In genomic region chr1:58973366-58974221, GRCm38 (mm10) we compare ENCODE assay signal across 8 mouse cellular contexts. TPM values are rescaled to one million over a fixed set of nuclear protein-coding genes. Genes with fewer than 3 reads are reported as not detected.
DNase-seq lines count a peak whose midpoint lies in the region; ATAC-seq and TF ChIP-seq lines count a peak whose summit lies in the region.

Trak2 (minus strand) TSS chr1:58973430.
Stradb (plus strand) TSS chr1:58973522.

- TF ChIP-seq EP300 in liver, embryonic 14.5 days (IDR thresholded peaks at IDR 0.05; ENCODE audit: low read depth), result peak; percentile 14; the same call in 1 of the 2 replicates
- peak; percentile 70 for TF ChIP-seq EP300 in stomach, postnatal 0 days (optimal IDR thresholded peaks at IDR 0.05)

- peaks cover 48% of the 10 kb centered on the region for H3K4me1 ChIP-seq in forebrain, embryonic 10.5 days
- peaks cover 37% of the 10 kb centered on the region for H3K4me1 ChIP-seq in heart, embryonic 15.5 days (replicated peaks)
- H3K4me1 ChIP-seq in liver, embryonic 14.5 days (replicated peaks; ENCODE audit: control insufficient read depth in 2 of 2, insufficient read depth in 2 of 2, low read length in 1 of 2), result peaks cover 20 to 25% of the 10 kb centered on the region in 2 experiments
- H3K4me1 ChIP-seq in neural tube, embryonic 11.5 days (ENCODE audit: control insufficient read depth, insufficient read depth, low read length), result peaks cover 7% of the 10 kb centered on the region; the same call in 1 of the 2 replicates
- no peaks in the 10 kb centered on the region for H3K4me1 ChIP-seq in stomach, postnatal 0 days (replicated peaks; ENCODE audit: control insufficient read depth, insufficient read depth)

- H3K4me2 ChIP-seq in heart, embryonic 15.5 days, result peak within 1 kb of the TSS; percentile 85
- peak within 1 kb of the TSS; percentile 90 for H3K4me2 ChIP-seq in liver, embryonic 14.5 days (ENCODE audit: low read depth)
- H3K4me2 ChIP-seq in neural tube, embryonic 11.5 days (ENCODE audit: low read depth), result peak within 1 kb of the TSS; percentile 68
- H3K4me2 ChIP-seq in stomach, postnatal 0 days (replicated peaks; ENCODE audit: low read depth), result peak within 1 kb of the TSS; percentile 90

- H3K27me3 ChIP-seq in forebrain, embryonic 10.5 days (ENCODE audit: poor library complexity, severe bottlenecking), result peaks cover 12% of the 10 kb centered on the region; the same call in 1 of the 2 replicates
- H3K27me3 ChIP-seq in heart, embryonic 15.5 days, result no peaks in the 10 kb centered on the region
- no peaks in the 10 kb centered on the region for H3K27me3 ChIP-seq in liver, embryonic 14.5 days (ENCODE audit: control insufficient read depth, insufficient read depth, low read length)
- H3K27me3 ChIP-seq in neural tube, embryonic 11.5 days (ENCODE audit: control insufficient read depth, insufficient read depth, low read length), result no peaks in the 10 kb centered on the region
- no peaks in the 10 kb centered on the region for H3K27me3 ChIP-seq in stomach, postnatal 0 days (ENCODE audit: control insufficient read depth, insufficient read depth, low read length)

- peak within 1 kb of the TSS; percentile 94 for H3K9ac ChIP-seq in heart, embryonic 15.5 days
- peak within 1 kb of the TSS; percentile 89 for H3K9ac ChIP-seq in liver, embryonic 14.5 days (replicated peaks)
- peak within 1 kb of the TSS; percentile 88 for H3K9ac ChIP-seq in neural tube, embryonic 11.5 days (ENCODE audit: low read length)
- H3K9ac ChIP-seq in stomach, postnatal 0 days (ENCODE audit: low read length), result peak within 1 kb of the TSS; percentile 91

- H3K27ac ChIP-seq in forebrain, embryonic 10.5 days, result peak within 1 kb of the TSS; percentile 88
- peak within 1 kb of the TSS; percentile 84 for H3K27ac ChIP-seq in heart, embryonic 15.5 days
- H3K27ac ChIP-seq in liver, embryonic 14.5 days, result peak within 1 kb of the TSS; percentile 89
- H3K27ac ChIP-seq in neural tube, embryonic 11.5 days (ENCODE audit: low read depth, low read length), result peak within 1 kb of the TSS; percentile 70
- H3K27ac ChIP-seq in stomach, postnatal 0 days (replicated peaks), result peak within 1 kb of the TSS; percentile 92

- TF ChIP-seq CTCF in liver, embryonic 14.5 days (IDR thresholded peaks at IDR 0.05; ENCODE audit: low read depth), result peak; percentile 1; the same call in 1 of the 2 replicates
- no peak for TF ChIP-seq CTCF in stomach, postnatal 0 days (IDR thresholded peaks at IDR 0.05; ENCODE audit: low read depth)

- under 1% methylated on average over 67 of the region's 69 CpGs for WGBS in forebrain, embryonic 10.5 days
- under 1% methylated on average over 68 of the region's 69 CpGs for WGBS in heart, embryonic 15.5 days
- WGBS in liver, embryonic 14.5 days (ENCODE audit: insufficient replicate concordance), result under 1% methylated on average over 69 of the region's 69 CpGs
- under 1% methylated on average over 68 of the region's 69 CpGs for WGBS in neural tube, embryonic 11.5 days
- 0% methylated on average over 49 of the region's 69 CpGs for WGBS in stomach, postnatal 0 days

- H3K4me3 ChIP-seq in forebrain, embryonic 10.5 days, result peak within 1 kb of the TSS; percentile 88
- peak within 1 kb of the TSS; percentile 95 for H3K4me3 ChIP-seq in heart, embryonic 15.5 days
- H3K4me3 ChIP-seq in liver, embryonic 14.5 days (ENCODE audit: insufficient read depth in 1 of 2, low read depth in 2 of 2, low read length in 2 of 2), result peak within 1 kb of the TSS; percentile 89 to 92
- H3K4me3 ChIP-seq in neural tube, embryonic 11.5 days (ENCODE audit: low read depth, low read length), result peak within 1 kb of the TSS; percentile 82
- H3K4me3 ChIP-seq in stomach, postnatal 0 days (ENCODE audit: low read depth, low read length), result peak within 1 kb of the TSS; percentile 88

- DNase-seq in c-Kit-negative CD71-positive TER-119-positive erythroid progenitor cells, embryonic 14.5 days (ENCODE audit: low read depth, low spot score), result peak; percentile 89
- peak; percentile 93 for DNase-seq in forebrain, embryonic 10.5 days (ENCODE audit: extremely low spot score, low spot score)
- peak; percentile 96 to 98 for DNase-seq in kidney, postnatal 25 days
- peak; percentile 92 to 94 (median 93) for DNase-seq in liver, embryonic 14.5 days (ENCODE audit: low read depth in 3 of 3, low spot score in 3 of 3)
- peak; percentile 96 for DNase-seq in neural tube, embryonic 11.5 days (ENCODE audit: low spot score)
- DNase-seq in stomach, postnatal 0 days (ENCODE audit: low spot score), result peak; percentile 95

- peak; percentile 94 for ATAC-seq in CD4-positive, CD25-positive, alpha-beta regulatory T cell, adult 4 months
- ATAC-seq in heart, embryonic 15.5 days (replicated peaks; ENCODE audit: insufficient number of reproducible peaks, insufficient read depth, low FRiP score, low read depth), result peak; percentile 97
- ATAC-seq in liver, embryonic 14.5 days (ENCODE audit: insufficient read depth), result peak; percentile 91
- ATAC-seq in neural tube, embryonic 11.5 days (ENCODE audit: insufficient read depth, low FRiP score, low TSS enrichment), result peak; percentile 95
- ATAC-seq in stomach, postnatal 0 days (ENCODE audit: low FRiP score, low TSS enrichment), result peak; percentile 97

- no peaks in the 10 kb centered on the region for H3K9me3 ChIP-seq in forebrain, embryonic 10.5 days
- no peaks in the 10 kb centered on the region for H3K9me3 ChIP-seq in heart, embryonic 15.5 days (replicated peaks)
- H3K9me3 ChIP-seq in liver, embryonic 14.5 days (ENCODE audit: control insufficient read depth, low read length), result no peaks in the 10 kb centered on the region
- H3K9me3 ChIP-seq in neural tube, embryonic 11.5 days (ENCODE audit: control insufficient read depth, low read length), result no peaks in the 10 kb centered on the region
- H3K9me3 ChIP-seq in stomach, postnatal 0 days (ENCODE audit: control insufficient read depth, low read length), result no peaks in the 10 kb centered on the region

- H3K36me3 ChIP-seq in forebrain, embryonic 10.5 days (replicated peaks), result no peaks in the 10 kb centered on the region
- no peaks in the 10 kb centered on the region for H3K36me3 ChIP-seq in heart, embryonic 15.5 days
- H3K36me3 ChIP-seq in liver, embryonic 14.5 days (replicated peaks; ENCODE audit: control insufficient read depth, insufficient read depth, low read depth), result peaks cover 37% of the 10 kb centered on the region
- H3K36me3 ChIP-seq in neural tube, embryonic 11.5 days (ENCODE audit: control insufficient read depth, insufficient read depth, low read length), result no peaks in the 10 kb centered on the region
- H3K36me3 ChIP-seq in stomach, postnatal 0 days (ENCODE audit: control insufficient read depth, insufficient read depth, low read length), result no peaks in the 10 kb centered on the region

RNA-seq across cellular contexts. Expression of gene Trak2, which starts in this region (rescaled TPM):
- polyA plus RNA-seq in CD4-positive, CD25-positive, alpha-beta regulatory T cell, adult 4 months (2017; shearing (Covaris generic)), result 10 to 100 TPM; 23.7 to 26.1 TPM
- 7.5 and 8.6 TPM in 2 replicates for polyA plus RNA-seq in forebrain, embryonic 10.5 days (2016; fragmentation: Nextera tagmentation; extraction: Ambion mirVana)
- polyA plus RNA-seq in heart, embryonic 15.5 days (2015; fragmentation: Nextera tagmentation; extraction: Ambion mirVana), result 27.8 and 29.6 TPM in 2 replicates
- polyA plus RNA-seq in liver, embryonic 14.5 days (2012; rRNA removed), result 47.7 and 51.2 TPM in 2 replicates
- polyA plus RNA-seq in liver, embryonic 14.5 days (2014; fragmentation: Nextera tagmentation; extraction: Ambion mirVana), result 43.1 and 52.4 TPM in 2 replicates
- polyA plus RNA-seq in neural tube, embryonic 11.5 days (2014; fragmentation: Nextera tagmentation; extraction: Ambion mirVana), result 13.7 and 14.0 TPM in 2 replicates
- polyA plus RNA-seq in stomach, postnatal 0 days (2015; fragmentation: Nextera tagmentation; extraction: Ambion mirVana), result 7.3 and 8.7 TPM in 2 replicates

RNA-seq across cellular contexts. Expression of gene Stradb, which starts in this region (rescaled TPM):
- polyA plus RNA-seq in CD4-positive, CD25-positive, alpha-beta regulatory T cell, adult 4 months (2017; shearing (Covaris generic)), result 10 to 100 TPM; 12.1 to 13.0 TPM
- polyA plus RNA-seq in forebrain, embryonic 10.5 days (2016; fragmentation: Nextera tagmentation; extraction: Ambion mirVana), result 27.6 and 29.6 TPM in 2 replicates
- 24.1 and 29.0 TPM in 2 replicates for polyA plus RNA-seq in heart, embryonic 15.5 days (2015; fragmentation: Nextera tagmentation; extraction: Ambion mirVana)
- 15.9 and 17.1 TPM in 2 replicates for polyA plus RNA-seq in liver, embryonic 14.5 days (2012; rRNA removed)
- polyA plus RNA-seq in liver, embryonic 14.5 days (2014; fragmentation: Nextera tagmentation; extraction: Ambion mirVana), result 44.1 and 46.1 TPM in 2 replicates
- polyA plus RNA-seq in neural tube, embryonic 11.5 days (2014; fragmentation: Nextera tagmentation; extraction: Ambion mirVana), result 37.4 and 44.7 TPM in 2 replicates
- 17.4 and 18.5 TPM in 2 replicates for polyA plus RNA-seq in stomach, postnatal 0 days (2015; fragmentation: Nextera tagmentation; extraction: Ambion mirVana)

Comparison
In these comparisons a context has a peak if more than half of its experiments do, and no peak if none do; other contexts are left out.
1. Peak in every context shown above with its lines: DNase-seq, ATAC-seq, H3K4me3 ChIP-seq and H3K27ac ChIP-seq.